Mouse (Mus musculus): ENCODE measurements at regions not wholly inside any gene's neighbourhood (a gene's known extent, or its start where the extent isn't known, plus 50 kb on each side); places are given as distances from the start of the nearest gene placed in this dataset.

- DNase-seq (ENCODE audit: low read depth, low spot score): no peak
Observed at GRCm38 (mm10) chr5:28919296-28920063, 276.3 kb upstream of the Rnf32 start.

GRCm38 (mm10) chr5:28904500-28904899 is 291.3 kb upstream of the Rnf32 start:
- no peak for DNase-seq (ENCODE audit: low read depth, low spot score)

GRCm38 (mm10) chr5:28903805-28904320 is 291.9 kb upstream of the Rnf32 start:
- DNase-seq (ENCODE audit: low read depth, low spot score): no peak

GRCm38 (mm10) chr5:28892703-28893249 is 303.0 kb upstream of the Rnf32 start:
- no peak for DNase-seq (ENCODE audit: low read depth, low spot score)

GRCm38 (mm10) chr5:28891988-28892387 is 303.8 kb upstream of the Rnf32 start:
- DNase-seq (ENCODE audit: low read depth, low spot score): no peak

- DNase-seq (ENCODE audit: low read depth, low spot score): no peak
Observed at GRCm38 (mm10) chr5:28884746-28885365, 310.9 kb upstream of the Rnf32 start.

GRCm38 (mm10) chr5:28876199-28876598 is 319.6 kb upstream of the Rnf32 start:
- no peak for DNase-seq (ENCODE audit: low read depth, low spot score)

GRCm38 (mm10) chr5:28873600-28874265 is 322.1 kb upstream of the Rnf32 start:
- DNase-seq (ENCODE audit: low read depth, low spot score): no peak

GRCm38 (mm10) chr5:28859604-28860371 is 336.0 kb upstream of the Rnf32 start:
- DNase-seq (ENCODE audit: low read depth, low spot score): no peak

GRCm38 (mm10) chr5:28838141-28838925 is 357.5 kb upstream of the Rnf32 start:
- DNase-seq (ENCODE audit: low read depth, low spot score): no peak

- DNase-seq (ENCODE audit: low read depth, low spot score): no peak
Observed at GRCm38 (mm10) chr5:28819091-28819490, 352.0 kb upstream of the Shh start.

- no peak for DNase-seq (ENCODE audit: low read depth, low spot score)
Observed at GRCm38 (mm10) chr5:28807950-28808349, 340.9 kb upstream of the Shh start.

- DNase-seq (ENCODE audit: low read depth, low spot score): no peak
Observed at GRCm38 (mm10) chr5:28799464-28799863, 332.4 kb upstream of the Shh start.

GRCm38 (mm10) chr5:28798361-28798760 is 331.3 kb upstream of the Shh start:
- DNase-seq (ENCODE audit: low read depth, low spot score): no peak

GRCm38 (mm10) chr5:28795130-28795758 is 328.2 kb upstream of the Shh start:
- no peak for DNase-seq (ENCODE audit: low read depth, low spot score)

- DNase-seq (ENCODE audit: low read depth, low spot score): no peak
Observed at GRCm38 (mm10) chr5:28793781-28794180, 326.7 kb upstream of the Shh start.

- DNase-seq (ENCODE audit: low read depth, low spot score): no peak
Observed at GRCm38 (mm10) chr5:28785347-28786060, 318.4 kb upstream of the Shh start.

- no peak for DNase-seq (ENCODE audit: low read depth, low spot score)
Observed at GRCm38 (mm10) chr5:28784339-28784966, 317.4 kb upstream of the Shh start.

All from ES-CJ7 (cell line).